Mouse (Mus musculus) erythroid progenitor cell, adult 5-6 weeks (primary cell): Measurements from ENCODE around the gene Asah2. TPM values are rescaled to one million over a fixed set of nuclear protein-coding genes. Genes with fewer than 3 reads are reported as not detected.
A peak's percentile ranks its signal among the peaks of the same experiment; 100 is the strongest.
"Not testable (repeated sequence)": the region's sequence is repeated elsewhere in the genome, so short reads cannot be mapped to it uniquely, and the experiment has no call there.

Experiments used
- ATAC-seq: replicated peaks from 2 replicates; pipeline ENCODE4 v1.8.0; 2016; ENCODE audit warnings: moderate number of reproducible peaks, mild to moderate bottlenecking, moderate TSS enrichment, inconsistent platforms; ENCODE audit not compliant: poor library complexity, low FRiP score, severe bottlenecking
- total RNA-seq, 2 experiments: library from RNA; stranded (forward) in 1 of 2; stranded (reverse) in 1 of 2; fragments of 150-400 nt in 1 of 2; fragments of 186-747, 209-891 nt in 1 of 2; gene quantifications; 2 replicates each; pipeline versions ENCODE4 v1.2.3 to v1.2.4; 2015 to 2017; ENCODE audit warnings: low replicate concordance in 2 of 2

The Asah2 gene
- total RNA-seq (2015; ENCODE audit: low replicate concordance): 0.72 and 4.2 TPM in 2 replicates
- total RNA-seq (2017; ENCODE audit: low replicate concordance): 0.77 and 4.8 TPM in 2 replicates

DNA sequence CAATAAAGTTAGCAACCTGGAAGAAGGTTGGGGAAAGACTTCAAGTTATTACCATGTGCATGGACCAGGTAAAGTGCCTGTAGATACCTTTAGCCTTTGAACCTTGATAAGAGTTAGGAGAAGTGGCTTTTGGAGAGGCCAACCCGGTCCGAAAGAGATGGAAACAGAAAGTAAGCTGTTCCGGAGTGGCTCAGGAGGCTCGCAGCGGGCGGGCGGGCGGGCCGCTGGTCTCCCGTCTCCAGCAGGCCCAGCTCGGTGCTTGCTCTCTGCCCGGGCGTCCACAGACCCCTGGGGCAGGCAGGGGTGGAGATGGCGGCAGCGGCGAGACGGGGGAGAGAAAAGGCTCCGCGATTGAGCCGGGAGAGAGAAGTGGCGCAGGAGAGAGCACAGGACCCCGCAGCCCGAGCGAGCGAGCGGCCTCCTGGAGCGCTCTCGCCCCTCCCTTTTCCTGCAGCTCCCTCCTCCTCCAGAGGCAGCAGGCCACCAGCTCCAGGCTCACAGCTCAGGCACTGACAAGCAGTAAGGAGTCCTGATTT, at the start of gene Asah2:
Asah2 (minus strand) TSS at position 441 of the 536 bp plus-strand sequence.
- ATAC-seq: peak; percentile 93

DNA sequence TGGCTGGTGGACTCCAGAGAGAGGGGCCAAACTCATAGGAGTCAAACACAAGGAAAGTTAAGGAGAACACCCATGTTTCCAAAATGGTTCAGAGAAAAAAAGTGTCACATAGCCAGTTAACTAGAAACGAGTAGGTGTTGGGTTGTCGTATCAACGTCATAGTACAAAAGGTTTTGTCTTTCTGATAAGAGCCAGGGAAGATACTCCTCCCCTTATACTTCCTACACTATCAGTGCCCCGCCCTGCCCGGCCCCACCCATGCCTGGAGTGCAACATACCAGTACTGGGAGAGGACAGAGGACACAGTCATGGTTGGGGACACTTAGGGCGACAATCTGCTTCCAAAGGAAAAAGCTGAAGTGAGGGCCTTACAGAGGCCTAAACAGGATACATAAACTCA, 49.0 kb upstream of the Asah2 start:
- ATAC-seq: peak; percentile 60; the same call in 1 of the 2 replicates

DNA sequence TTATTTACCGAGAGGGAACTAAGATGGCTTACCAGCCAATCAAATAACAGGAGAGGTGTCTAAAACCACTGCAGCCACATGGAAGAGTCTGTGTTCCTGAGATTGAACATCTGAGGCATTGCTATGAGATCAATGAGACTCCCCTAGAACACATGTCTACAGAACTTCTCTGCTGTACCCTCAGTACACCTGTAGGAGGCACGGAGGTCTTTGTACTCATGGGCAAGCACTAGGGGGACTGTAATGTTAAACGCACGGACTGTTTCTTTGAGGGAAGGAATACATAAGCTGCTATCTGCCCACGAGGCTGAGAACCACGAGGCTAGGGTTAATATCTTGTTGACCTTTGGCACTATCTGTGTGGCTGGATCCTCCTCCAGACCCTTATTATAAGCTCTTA, 44.5 kb upstream of the Asah2 start:
- ATAC-seq: no peak

DNA sequence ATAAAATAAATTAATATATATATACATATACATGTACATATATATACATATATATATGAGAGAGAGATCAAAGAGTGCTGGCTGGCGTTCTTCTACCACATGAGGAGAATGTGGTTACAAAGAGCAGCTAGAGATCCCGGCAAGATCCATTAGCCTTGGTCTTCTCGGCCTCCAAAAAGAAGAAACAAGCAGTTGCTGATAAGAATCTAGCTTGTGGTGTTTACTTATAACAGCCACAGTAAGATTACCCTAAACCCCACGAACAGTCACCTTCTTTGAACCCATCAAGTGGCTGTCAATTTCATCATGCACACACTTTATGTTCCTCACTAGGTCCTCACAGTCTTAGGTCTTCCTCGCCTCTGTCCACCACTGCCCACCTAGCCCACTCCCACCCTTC, 40.7 kb upstream of the Asah2 start:
- ATAC-seq: no peak

DNA sequence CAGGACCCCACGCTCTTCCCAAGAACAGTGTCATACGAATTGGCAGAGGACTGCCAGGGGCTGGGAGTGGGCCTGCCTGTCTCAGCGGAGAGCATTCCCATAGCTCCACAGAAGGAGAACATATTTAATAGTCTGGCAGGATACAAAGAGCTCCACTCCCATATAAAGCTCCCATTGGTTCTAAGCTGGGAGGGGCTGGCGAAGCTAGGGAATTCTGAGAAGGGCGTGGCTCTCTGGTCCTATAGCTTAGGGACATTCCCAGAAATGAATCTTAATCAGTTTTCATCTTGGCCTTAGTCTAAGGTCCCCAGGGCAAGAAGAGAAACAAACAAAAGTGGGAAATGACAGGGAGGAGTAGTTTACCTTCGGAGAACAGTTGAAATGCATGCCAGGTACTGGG, 34.4 kb upstream of the Asah2 start:
- ATAC-seq: no peak

DNA sequence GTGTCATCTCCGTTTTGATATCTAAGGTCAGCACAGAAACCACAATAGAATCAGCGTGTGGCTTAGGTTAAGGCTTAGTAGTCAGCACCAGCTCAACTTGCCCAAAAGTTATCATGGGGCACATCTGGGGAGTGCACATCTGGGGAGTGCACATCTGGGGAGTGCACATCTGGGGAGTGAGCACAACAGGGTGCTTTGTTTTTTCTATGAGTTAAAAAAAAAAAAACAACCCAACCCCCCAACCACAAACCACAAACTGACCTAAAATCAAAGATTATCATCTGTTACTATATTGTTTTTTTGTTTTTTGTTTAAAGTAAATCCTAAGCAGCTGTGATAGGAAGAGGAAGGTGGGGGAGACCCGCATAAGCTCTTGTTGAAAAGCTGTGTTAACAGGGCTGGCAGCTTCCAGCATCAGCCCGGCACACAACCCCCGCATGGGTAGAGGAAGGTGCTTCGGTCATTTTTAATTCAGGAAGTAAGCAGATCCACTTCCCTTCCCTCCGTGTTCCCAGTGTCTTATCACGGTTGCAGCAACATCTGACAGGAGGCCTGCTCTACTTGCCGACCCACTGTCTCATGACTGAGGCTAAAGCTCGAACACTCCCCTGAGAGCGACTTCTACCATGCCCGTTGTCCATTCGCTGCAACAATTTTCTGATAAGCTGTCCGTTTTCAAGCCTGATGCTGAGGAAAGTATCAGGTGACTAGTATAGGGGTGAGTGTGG, 30.5 kb upstream of the Asah2 start:
- no peak for ATAC-seq

DNA sequence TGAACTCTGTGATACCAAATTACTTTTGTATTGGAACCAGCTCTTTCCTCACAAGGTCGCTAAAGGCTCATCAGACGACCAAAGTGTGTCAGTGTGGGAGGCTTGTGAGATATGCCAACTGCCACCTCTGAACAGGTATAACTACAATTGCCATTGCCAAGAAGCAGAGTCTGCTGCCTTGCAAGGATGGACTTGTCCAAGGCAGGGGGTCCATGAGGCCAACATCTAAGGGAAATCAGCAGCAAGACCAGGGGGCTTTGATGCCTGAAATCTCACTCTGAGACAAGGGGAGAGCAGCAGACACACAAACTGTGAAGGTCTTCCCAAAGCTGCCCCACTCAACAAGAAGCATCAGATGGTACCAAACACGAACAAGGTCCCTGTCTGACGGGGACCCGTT, 29.9 kb upstream of the Asah2 start:
- ATAC-seq: no peak

DNA sequence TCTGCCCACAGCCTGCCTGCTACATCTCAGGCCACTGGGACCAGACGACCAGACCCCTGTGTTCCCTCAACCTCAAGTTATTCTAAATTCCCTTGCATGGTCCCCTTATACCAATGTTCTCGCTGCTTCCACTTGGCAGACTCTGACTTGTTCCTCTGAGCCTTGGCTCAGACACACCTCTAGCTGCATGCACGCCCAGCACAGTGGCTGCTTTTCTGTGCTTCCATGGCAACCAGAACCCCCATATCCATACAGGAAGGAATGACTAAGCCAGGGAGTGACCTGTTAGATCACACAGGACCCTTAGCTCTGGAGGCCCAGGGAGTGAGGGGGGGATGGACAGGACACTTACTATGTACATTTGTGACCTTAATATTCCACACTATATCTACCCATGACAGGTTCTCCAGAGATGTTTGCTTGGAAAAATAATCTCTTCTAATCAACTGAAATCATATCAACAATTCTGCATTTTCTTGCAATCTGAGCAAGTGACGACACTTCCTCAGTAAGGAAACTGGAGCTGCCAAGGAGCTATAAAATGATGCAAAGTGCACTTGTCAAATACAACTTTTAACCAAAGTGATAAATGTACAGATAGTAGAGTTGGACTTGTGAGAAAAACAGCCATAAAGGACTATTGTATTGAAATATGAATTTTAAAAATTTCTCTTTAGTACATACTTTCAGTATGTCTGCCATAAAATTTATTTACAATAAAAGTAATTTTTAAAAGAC, 29.0 kb upstream of the Asah2 start:
- no peak for ATAC-seq

DNA sequence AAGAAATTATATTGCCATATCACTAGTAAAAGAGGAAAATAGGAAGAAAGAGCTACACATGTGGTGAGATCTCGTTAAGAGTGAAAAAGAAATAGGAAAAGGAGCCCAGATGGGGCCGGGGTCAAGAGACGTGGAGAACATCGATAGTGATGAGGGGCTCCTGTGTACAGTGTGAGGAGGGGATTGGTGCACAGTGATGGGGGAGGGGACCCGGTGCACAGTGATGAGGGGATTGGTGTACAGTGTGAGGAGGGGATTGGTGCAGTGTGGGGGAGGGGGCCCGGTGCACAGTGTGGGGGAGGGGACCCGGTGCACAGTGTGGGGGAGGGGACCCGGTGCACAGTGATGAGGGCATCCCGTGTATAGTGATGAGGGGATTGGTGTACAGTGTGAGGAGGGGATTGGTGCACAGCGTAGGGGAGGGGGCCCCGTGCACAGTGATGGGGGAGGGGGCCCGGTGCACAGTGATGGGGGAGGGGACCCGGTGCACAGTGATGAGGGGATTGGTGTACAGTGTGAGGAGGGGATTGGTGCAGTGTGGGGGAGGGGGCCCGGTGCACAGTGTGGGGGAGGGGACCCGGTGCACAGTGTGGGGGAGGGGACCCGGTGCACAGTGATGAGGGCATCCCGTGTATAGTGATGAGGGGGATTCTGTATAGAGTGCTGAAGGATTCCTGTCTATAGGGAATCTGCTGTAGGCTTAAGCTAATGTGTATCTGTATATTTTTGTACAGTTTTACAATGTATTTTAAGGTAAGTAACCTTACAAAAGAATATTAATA, 23.9 kb upstream of the Asah2 start:
- ATAC-seq: not testable (repeated sequence)

DNA sequence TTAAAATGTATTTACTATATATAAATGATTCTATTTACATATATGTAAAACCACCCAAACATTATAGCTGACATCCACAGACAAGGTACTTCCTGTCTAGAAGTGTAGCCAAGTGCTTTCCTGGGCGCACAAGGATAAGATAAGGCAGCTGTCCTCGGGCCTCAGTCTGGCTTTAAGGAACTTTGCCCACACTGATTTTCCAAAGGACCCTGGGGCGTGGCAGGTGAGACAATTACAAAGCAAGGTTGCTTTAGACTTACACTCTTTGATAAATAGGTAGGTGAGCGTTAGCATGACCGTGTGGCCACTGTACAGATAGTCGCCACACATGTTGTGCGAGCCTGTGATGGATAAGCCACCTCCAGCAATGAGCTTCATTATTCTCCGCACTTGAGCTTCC, 21.3 kb upstream of the Asah2 start:
- ATAC-seq: no peak

DNA sequence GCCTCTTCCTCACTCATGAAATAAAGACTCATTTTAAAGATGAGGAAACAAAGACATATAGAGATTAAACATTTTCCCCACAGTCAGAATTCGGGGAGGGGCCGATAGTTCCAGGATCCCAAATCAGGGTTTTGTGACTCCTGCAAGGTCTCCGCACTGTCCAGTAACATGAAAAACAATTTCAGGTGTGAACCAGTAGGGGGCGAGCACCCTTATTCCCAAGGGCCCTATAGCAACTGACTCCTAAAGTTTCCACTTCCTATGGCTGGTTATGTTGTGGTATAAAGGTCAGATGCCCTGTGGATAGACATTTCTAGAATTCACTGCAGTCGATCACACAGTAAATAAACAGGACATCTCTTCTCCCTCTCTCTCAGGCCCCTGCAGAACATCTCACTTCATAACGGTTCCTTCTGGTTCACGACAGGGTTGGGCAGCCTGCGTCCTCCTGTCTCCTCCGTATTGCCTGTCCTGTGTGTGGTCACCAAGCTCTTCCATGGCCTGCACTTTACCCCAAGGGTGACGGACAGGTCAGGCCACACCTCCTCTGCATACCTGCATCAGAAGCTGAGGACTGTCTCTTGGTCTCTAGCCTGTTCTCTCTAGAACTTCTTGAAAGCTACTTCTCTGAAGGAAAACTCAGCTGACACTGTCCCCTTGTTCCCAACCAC, 19.3 kb upstream of the Asah2 start:
- peak; percentile 57 for ATAC-seq

DNA sequence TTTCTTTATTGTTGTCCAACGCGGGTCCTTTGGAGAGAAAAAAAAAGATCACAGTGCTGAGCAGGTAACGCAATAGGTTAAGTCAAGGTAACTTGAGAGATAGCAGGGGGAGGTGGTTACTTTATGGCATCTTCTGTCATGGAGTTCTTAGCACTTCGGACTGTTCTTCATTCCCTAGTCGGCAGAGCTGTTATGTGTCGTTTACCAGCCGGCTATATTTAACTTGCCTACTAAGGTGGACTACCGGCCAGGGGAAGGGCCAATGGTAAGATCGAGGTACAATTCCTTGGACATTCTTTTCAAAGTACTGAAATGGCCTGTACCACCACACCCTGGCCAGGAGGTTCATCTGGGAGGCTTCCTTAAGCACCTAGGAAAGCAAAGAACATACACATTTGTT, 16.1 kb upstream of the Asah2 start:
- no peak for ATAC-seq

DNA sequence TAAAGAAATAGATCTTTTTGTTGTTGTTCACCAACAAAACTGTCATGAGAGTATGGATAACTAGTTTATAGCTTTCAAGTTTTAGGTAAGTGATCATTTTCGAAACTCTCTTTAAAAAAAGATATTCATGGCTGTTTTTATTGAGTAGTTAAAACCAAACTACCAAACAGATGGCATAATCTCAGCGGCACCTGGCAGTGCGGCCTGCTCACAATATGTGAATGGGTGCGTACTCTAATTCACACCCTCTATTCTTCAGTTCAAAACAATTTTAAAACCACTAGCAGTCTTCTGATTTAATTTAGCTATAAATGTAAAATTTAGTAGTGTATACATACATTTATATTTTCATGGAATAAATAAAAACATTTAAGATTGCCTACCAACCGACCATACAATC, 15.2 kb upstream of the Asah2 start:
- no peak for ATAC-seq

DNA sequence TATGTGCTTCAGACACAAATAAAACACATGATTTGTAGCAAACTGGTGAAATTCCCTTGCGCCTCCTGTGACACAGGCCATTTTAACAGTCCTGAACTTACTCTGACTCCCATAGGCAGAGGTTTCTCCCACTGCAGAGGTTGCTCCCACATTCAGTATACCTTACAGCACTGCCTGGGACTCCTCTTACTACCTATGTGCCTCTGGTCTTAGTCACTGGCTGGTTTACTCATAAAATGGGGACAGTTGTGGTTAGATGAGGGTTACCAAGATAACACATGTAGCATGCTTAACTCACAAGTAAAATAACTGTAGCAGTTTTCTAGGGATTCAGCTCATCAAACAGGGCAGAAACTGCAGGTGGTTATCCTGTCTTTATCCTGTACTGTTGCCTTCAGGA, 12.8 kb upstream of the Asah2 start:
- ATAC-seq: no peak

DNA sequence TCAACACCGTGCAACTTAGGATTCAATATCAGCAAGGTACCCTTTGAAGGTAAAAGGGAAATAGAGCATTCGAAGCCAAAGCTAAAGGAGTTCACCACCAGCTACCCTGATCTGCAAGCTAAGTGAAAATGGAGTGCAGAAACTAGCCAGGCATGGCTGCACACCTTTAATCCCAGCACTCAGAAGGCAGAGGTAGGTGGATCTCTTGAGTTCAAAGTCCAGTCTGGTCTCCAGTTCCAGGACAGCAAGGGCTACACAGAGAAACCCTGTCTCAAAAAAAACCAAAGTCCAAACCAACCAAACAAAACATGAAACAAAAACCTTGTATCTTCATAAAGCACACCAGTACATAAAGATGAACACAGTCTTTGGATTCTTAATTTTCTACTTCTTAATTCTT, 11.7 kb upstream of the Asah2 start:
- ATAC-seq: no peak

DNA sequence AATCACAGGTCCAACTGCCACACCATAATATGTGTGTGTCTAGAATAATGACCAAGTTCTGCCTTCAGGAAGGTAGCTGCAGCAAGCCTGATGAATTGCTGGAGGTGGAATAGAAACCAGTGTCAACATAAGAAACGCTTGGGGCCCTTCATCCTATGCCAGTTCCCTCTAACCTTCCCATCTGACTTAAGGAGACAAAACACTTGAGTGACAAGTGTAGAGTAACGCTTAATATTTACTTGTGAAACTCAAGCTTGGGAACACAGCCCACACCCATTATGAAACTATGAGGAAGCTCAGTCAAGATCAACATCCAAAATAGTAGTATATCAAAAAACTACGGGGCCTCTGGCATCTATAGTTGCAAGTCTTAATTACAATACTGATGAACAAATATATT, 10.5 kb upstream of the Asah2 start:
- ATAC-seq: no peak

DNA sequence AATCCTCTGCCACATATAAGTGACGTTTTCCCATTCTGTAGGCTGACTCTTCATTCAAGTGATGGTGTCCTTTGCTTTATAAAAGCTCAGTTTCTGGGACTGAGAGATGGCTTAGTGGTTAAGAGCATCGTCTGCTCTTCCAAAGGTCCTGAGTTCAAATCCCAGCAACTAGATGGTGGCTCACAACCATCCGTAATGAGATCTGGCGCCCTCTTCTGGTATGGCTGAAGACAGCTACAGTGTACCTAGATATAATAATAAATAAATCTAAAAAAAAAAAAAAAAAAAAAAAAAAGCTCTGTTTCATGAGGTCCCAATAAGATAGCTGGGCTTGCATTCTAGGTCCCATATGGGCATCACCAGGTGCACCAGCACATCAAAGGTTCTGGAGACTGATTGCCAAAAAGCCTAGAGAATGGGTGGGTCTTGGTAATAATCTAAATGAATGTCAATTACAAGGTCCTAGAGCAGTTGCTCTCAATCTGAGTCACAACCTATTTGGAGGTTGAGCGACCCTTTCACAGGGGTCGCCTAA, 9.5 kb upstream of the Asah2 start:
- no peak for ATAC-seq

DNA sequence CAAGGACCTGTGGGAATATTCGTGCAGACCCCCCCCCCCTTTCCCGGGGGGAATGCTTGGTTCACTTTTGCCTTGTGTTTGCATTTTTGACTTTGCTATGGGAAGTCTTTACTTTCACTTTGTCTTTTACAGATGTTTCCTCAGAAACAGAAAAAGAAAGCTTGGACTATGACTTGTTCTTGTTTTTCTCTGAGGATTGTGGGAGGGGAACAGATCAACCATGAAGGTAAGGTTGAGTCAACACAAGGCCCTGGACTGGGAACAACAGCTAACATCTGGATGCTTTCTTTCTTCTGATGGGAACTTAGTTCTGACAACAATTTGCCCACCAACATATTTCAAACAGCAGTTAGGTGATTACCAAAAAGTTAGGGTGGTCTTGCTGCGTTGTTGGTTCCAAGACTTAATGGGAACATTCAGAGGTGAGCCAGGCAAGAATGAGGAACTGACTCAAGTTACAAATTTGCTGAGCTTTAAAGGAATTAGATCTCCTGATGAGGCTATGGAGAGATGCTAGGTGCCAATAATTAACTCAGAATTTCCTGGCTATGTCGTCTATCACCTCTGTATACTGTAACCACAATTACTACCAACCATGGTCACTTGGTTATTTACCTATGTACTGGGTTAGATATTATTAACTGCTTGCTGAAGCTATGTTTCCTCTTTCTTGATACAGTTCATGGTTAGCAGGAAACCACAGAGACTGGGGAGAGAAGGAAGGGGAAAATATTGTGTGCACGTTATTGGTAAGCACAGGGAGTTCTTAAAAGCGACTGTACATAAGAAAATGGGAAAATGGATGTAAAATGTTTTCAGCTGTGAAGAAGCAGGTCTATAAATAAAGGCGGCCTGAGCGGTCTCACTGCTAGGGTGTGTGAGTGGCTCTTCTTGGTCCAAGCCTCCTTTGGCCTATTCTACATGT, 4.1 kb upstream of the Asah2 start:
- no peak for ATAC-seq

DNA sequence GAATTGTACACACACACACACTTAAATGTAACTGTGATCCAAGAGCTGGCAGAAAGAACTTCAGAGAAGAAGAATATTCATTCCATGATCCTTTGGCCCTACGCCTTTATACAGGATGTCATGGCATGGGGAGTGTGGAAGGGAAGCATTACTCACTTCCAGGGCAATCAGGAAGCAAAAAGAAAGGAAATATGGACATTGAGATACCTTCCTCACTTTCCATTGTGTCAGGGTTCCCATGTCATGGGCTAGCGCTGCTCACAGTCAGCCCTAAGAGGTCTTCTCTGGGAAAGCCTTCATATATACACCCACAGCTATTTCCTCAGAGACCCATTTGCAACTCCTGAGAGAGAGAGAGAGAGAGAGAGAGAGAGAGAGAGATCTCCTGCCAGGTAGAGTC, 1.3 kb downstream of the Asah2 start:
- no peak for ATAC-seq
